Mouse (Mus musculus): ENCODE measurements around the gene Kcnc3. TPM values are rescaled to one million over a fixed set of nuclear protein-coding genes. Genes with fewer than 3 reads are reported as not detected.

The Kcnc3 gene
- 0.86 and 1.3 TPM in 2 replicates for polyA plus RNA-seq (2014; fragmentation: Nextera tagmentation; extraction: Ambion mirVana)

GRCm38 (mm10) chr7:44590402-44591347 is at the start of gene Kcnc3:
Kcnc3 (plus strand) TSS chr7:44590664.
- H3K4me2 ChIP-seq = peak within 1 kb of the TSS; percentile 99
- peak; percentile 97 for DNase-seq (ENCODE audit: low spot score, missing footprints)
- peak; percentile 89 for ATAC-seq (ENCODE audit: low FRiP score)
- H3K4me1 ChIP-seq (ENCODE audit: control insufficient read depth, insufficient read depth, low read length) = peaks cover 44% of the 10 kb centered on the region
- WGBS = under 1% methylated on average over 80 of the region's 80 CpGs
- peak within 1 kb of the TSS; percentile 54 for H3K9ac ChIP-seq (ENCODE audit: low read length)
- H3K36me3 ChIP-seq (ENCODE audit: control insufficient read depth, insufficient read depth, low read length) = no peaks in the 10 kb centered on the region
- peaks cover 44% of the 10 kb centered on the region for H3K27me3 ChIP-seq (ENCODE audit: control insufficient read depth, insufficient read depth, low read length)
- no peaks in the 10 kb centered on the region for H3K9me3 ChIP-seq (ENCODE audit: control insufficient read depth, low read length)
- H3K27ac ChIP-seq (ENCODE audit: low read depth, low read length) = no peak within 1 kb of the TSS; the same call in 1 of the 2 replicates
- peak within 1 kb of the TSS; percentile 61 for H3K4me3 ChIP-seq (ENCODE audit: low read depth, low read length)

- Histone ChIP-seq H3K4me2 (no peak overlapping the region), H3K4me1 (ENCODE audit: control insufficient read depth, insufficient read depth, low read length) (peaks cover 6% of the 10 kb centered on the region), H3K27ac (ENCODE audit: low read depth, low read length) (no peak overlapping the region), H3K9me3 (ENCODE audit: control insufficient read depth, low read length) (0 out of 2 replicates have a peak, but pooled peaks cover 3% of the 10 kb centered on the region), H3K4me3 (ENCODE audit: low read depth, low read length) (no peak overlapping the region), H3K9ac (ENCODE audit: low read length) (no peak overlapping the region), H3K27me3 (ENCODE audit: control insufficient read depth, insufficient read depth, low read length) (no peaks in the 10 kb centered on the region), H3K36me3 (ENCODE audit: control insufficient read depth, insufficient read depth, low read length) (peaks cover 20% of the 10 kb centered on the region)
- ATAC-seq (ENCODE audit: low FRiP score) (no peak), DNase-seq (ENCODE audit: low spot score, missing footprints) (no peak)
- WGBS = 92% methylated on average over 11 of the region's 11 CpGs
Measured at GRCm38 (mm10) chr7:44542555-44542954, 47.9 kb upstream of the Kcnc3 start.

- H3K4me3 ChIP-seq (ENCODE audit: low read depth, low read length) = no peak overlapping the region
- 80% methylated on average over 12 of the region's 12 CpGs for WGBS
- no peaks in the 10 kb centered on the region for H3K27me3 ChIP-seq (ENCODE audit: control insufficient read depth, insufficient read depth, low read length)
- ATAC-seq (ENCODE audit: low FRiP score) = no peak
- no peak overlapping the region for H3K4me2 ChIP-seq
- no peak overlapping the region for H3K27ac ChIP-seq (ENCODE audit: low read depth, low read length)
- peaks cover 11% of the 10 kb centered on the region for H3K4me1 ChIP-seq (ENCODE audit: control insufficient read depth, insufficient read depth, low read length)
- DNase-seq (ENCODE audit: low spot score, missing footprints) = no peak
- 0 out of 2 replicates have a peak, but pooled peaks cover 3% of the 10 kb centered on the region for H3K9me3 ChIP-seq (ENCODE audit: control insufficient read depth, low read length)
- peaks cover 17% of the 10 kb centered on the region for H3K36me3 ChIP-seq (ENCODE audit: control insufficient read depth, insufficient read depth, low read length)
- no peak overlapping the region for H3K9ac ChIP-seq (ENCODE audit: low read length)
Measured at GRCm38 (mm10) chr7:44543071-44543470, 47.4 kb upstream of the Kcnc3 start.

- Histone ChIP-seq H3K27ac (ENCODE audit: low read depth, low read length) (no peak overlapping the region), H3K4me3 (ENCODE audit: low read depth, low read length) (no peak overlapping the region), H3K36me3 (ENCODE audit: control insufficient read depth, insufficient read depth, low read length) (peaks cover 21% of the 10 kb centered on the region), H3K27me3 (ENCODE audit: control insufficient read depth, insufficient read depth, low read length) (no peaks in the 10 kb centered on the region), H3K4me2 (no peak overlapping the region), H3K9me3 (ENCODE audit: control insufficient read depth, low read length) (0 out of 2 replicates have a peak, but pooled peaks cover 3% of the 10 kb centered on the region), H3K9ac (ENCODE audit: low read length) (no peak overlapping the region), H3K4me1 (ENCODE audit: control insufficient read depth, insufficient read depth, low read length) (peaks cover 11% of the 10 kb centered on the region)
- DNase-seq (ENCODE audit: low spot score, missing footprints) (peak; percentile 33), ATAC-seq (ENCODE audit: low FRiP score) (no peak)
- 96% methylated on average over 3 of the region's 3 CpGs for WGBS
Measured at GRCm38 (mm10) chr7:44546274-44546673, 44.2 kb upstream of the Kcnc3 start.

- H3K9ac ChIP-seq (ENCODE audit: low read length) = no peak overlapping the region
- H3K27ac ChIP-seq (ENCODE audit: low read depth, low read length) = no peak overlapping the region
- H3K9me3 ChIP-seq (ENCODE audit: control insufficient read depth, low read length) = 0 out of 2 replicates have a peak, but pooled peaks cover 3% of the 10 kb centered on the region
- peak overlapping the region; percentile 56; the same call in 1 of the 2 replicates for H3K4me3 ChIP-seq (ENCODE audit: low read depth, low read length)
- DNase-seq (ENCODE audit: low spot score, missing footprints) (peak; percentile 54), ATAC-seq (ENCODE audit: low FRiP score) (no peak)
- no peaks in the 10 kb centered on the region for H3K27me3 ChIP-seq (ENCODE audit: control insufficient read depth, insufficient read depth, low read length)
- peaks cover 21% of the 10 kb centered on the region for H3K36me3 ChIP-seq (ENCODE audit: control insufficient read depth, insufficient read depth, low read length)
- H3K4me2 ChIP-seq = peak overlapping the region; percentile 77
- 97% methylated on average over 13 of the region's 13 CpGs for whole genome bisulfite sequencing
- peaks cover 11% of the 10 kb centered on the region for H3K4me1 ChIP-seq (ENCODE audit: control insufficient read depth, insufficient read depth, low read length)
Measured at GRCm38 (mm10) chr7:44547041-44547440, 43.4 kb upstream of the Kcnc3 start.

- WGBS = 29% methylated on average over 5 of the region's 5 CpGs
- peaks cover 18% of the 10 kb centered on the region for H3K36me3 ChIP-seq (ENCODE audit: control insufficient read depth, insufficient read depth, low read length)
- H3K4me2 ChIP-seq = peak overlapping the region; percentile 77
- peak overlapping the region; percentile 70 for H3K9ac ChIP-seq (ENCODE audit: low read length)
- ATAC-seq (ENCODE audit: low FRiP score) = no peak
- H3K4me3 ChIP-seq (ENCODE audit: low read depth, low read length) = peak overlapping the region; percentile 56
- H3K9me3 ChIP-seq (ENCODE audit: control insufficient read depth, low read length) = 0 out of 2 replicates have a peak, but pooled peaks cover 3% of the 10 kb centered on the region
- DNase-seq (ENCODE audit: low spot score, missing footprints) = no peak
- no peaks in the 10 kb centered on the region for H3K27me3 ChIP-seq (ENCODE audit: control insufficient read depth, insufficient read depth, low read length)
- no peak overlapping the region for H3K27ac ChIP-seq (ENCODE audit: low read depth, low read length)
- H3K4me1 ChIP-seq (ENCODE audit: control insufficient read depth, insufficient read depth, low read length) = peaks cover 13% of the 10 kb centered on the region
Measured at GRCm38 (mm10) chr7:44547725-44548124, 42.7 kb upstream of the Kcnc3 start.

- H3K36me3 ChIP-seq (ENCODE audit: control insufficient read depth, insufficient read depth, low read length) = peaks cover 18% of the 10 kb centered on the region
- peak within 1 kb of the TSS; percentile 77 for H3K4me2 ChIP-seq
- H3K9me3 ChIP-seq (ENCODE audit: control insufficient read depth, low read length) = 0 out of 2 replicates have a peak, but pooled peaks cover 3% of the 10 kb centered on the region
- under 1% methylated on average over 43 of the region's 43 CpGs for WGBS
- peak within 1 kb of the TSS; percentile 56 for H3K4me3 ChIP-seq (ENCODE audit: low read depth, low read length)
- peaks cover 17% of the 10 kb centered on the region for H3K4me1 ChIP-seq (ENCODE audit: control insufficient read depth, insufficient read depth, low read length)
- H3K9ac ChIP-seq (ENCODE audit: low read length) = peak within 1 kb of the TSS; percentile 70
- no peaks in the 10 kb centered on the region for H3K27me3 ChIP-seq (ENCODE audit: control insufficient read depth, insufficient read depth, low read length)
- ATAC-seq (ENCODE audit: low FRiP score) (peak; percentile 92), DNase-seq (ENCODE audit: low spot score, missing footprints) (peak; percentile 100)
- no peak within 1 kb of the TSS for H3K27ac ChIP-seq (ENCODE audit: low read depth, low read length)
Measured at GRCm38 (mm10) chr7:44548497-44549087, 41.9 kb upstream of the Kcnc3 start, which contains the start of gene Pold1. Pold1 (minus strand) TSS chr7:44548849.

GRCm38 (mm10) chr7:44549621-44550408 is 40.6 kb upstream of the Kcnc3 start:
- H3K9me3 ChIP-seq (ENCODE audit: control insufficient read depth, low read length) = 0 out of 2 replicates have a peak, but pooled peaks cover 3% of the 10 kb centered on the region
- no peak for DNase-seq (ENCODE audit: low spot score, missing footprints)

More at GRCm38 (mm10) chr7:44549621-44550408, 40.6 kb upstream of the Kcnc3 start:
- Histone ChIP-seq H3K9ac (ENCODE audit: low read length) (no peak overlapping the region), H3K27ac (ENCODE audit: low read depth, low read length) (no peak overlapping the region), H3K4me3 (ENCODE audit: low read depth, low read length) (no peak overlapping the region), H3K27me3 (ENCODE audit: control insufficient read depth, insufficient read depth, low read length) (no peaks in the 10 kb centered on the region), H3K4me1 (ENCODE audit: control insufficient read depth, insufficient read depth, low read length) (peaks cover 17% of the 10 kb centered on the region), H3K4me2 (no peak overlapping the region), H3K36me3 (ENCODE audit: control insufficient read depth, insufficient read depth, low read length) (peaks cover 18% of the 10 kb centered on the region)
- 95% methylated on average over 23 of the region's 23 CpGs for WGBS
- no peak for ATAC-seq (ENCODE audit: low FRiP score)
